Mouse (Mus musculus): ENCODE data around the gene Nfyc.

Nfyc gene

GRCm38 (mm10) chr4:120831472-120831871 lies at the start of gene Nfyc:
Gene Nfyc (minus strand): TSS chr4:120831572.
- DNase-seq (ENCODE audit: low read depth in 1 of 2, low spot score in 2 of 2), result no peak

GRCm38 (mm10) chr4:120880731-120881432 lies 49.5 kb upstream of the Nfyc start:
- DNase-seq (ENCODE audit: low read depth in 1 of 2, low spot score in 2 of 2), result no peak

- DNase-seq (ENCODE audit: low read depth in 1 of 2, low spot score in 2 of 2), result no peak
These were observed 48.0 kb upstream of the Nfyc start for GRCm38 (mm10) chr4:120879386-120879785.

GRCm38 (mm10) chr4:120878728-120879127 lies 47.4 kb upstream of the Nfyc start:
- DNase-seq (ENCODE audit: low read depth in 1 of 2, low spot score in 2 of 2), result no peak

GRCm38 (mm10) chr4:120875961-120876360 lies 44.6 kb upstream of the Nfyc start:
- no peak for DNase-seq (ENCODE audit: low read depth in 1 of 2, low spot score in 2 of 2)

GRCm38 (mm10) chr4:120870262-120870748 lies 38.9 kb upstream of the Nfyc start:
- DNase-seq (ENCODE audit: low read depth in 1 of 2, low spot score in 2 of 2), result no peak

- no peak for DNase-seq (ENCODE audit: low read depth in 1 of 2, low spot score in 2 of 2)
These were observed 37.6 kb upstream of the Nfyc start for GRCm38 (mm10) chr4:120868988-120869387.

- DNase-seq (ENCODE audit: low read depth in 1 of 2, low spot score in 2 of 2), result no peak
These were observed 36.9 kb upstream of the Nfyc start for GRCm38 (mm10) chr4:120868246-120868645.

GRCm38 (mm10) chr4:120866211-120866610 lies 34.8 kb upstream of the Nfyc start:
- no peak for DNase-seq (ENCODE audit: low read depth in 1 of 2, low spot score in 2 of 2)

GRCm38 (mm10) chr4:120859865-120860264 lies 28.5 kb upstream of the Nfyc start:
- DNase-seq (ENCODE audit: low read depth in 1 of 2, low spot score in 2 of 2), result no peak

GRCm38 (mm10) chr4:120856376-120856775 lies 25.0 kb upstream of the Nfyc start:
- no peak for DNase-seq (ENCODE audit: low read depth in 1 of 2, low spot score in 2 of 2)

GRCm38 (mm10) chr4:120855360-120856060 lies 24.1 kb upstream of the Nfyc start:
- no peak for DNase-seq (ENCODE audit: low read depth in 1 of 2, low spot score in 2 of 2)

- DNase-seq (ENCODE audit: low read depth in 1 of 2, low spot score in 2 of 2), result peak; percentile 17 to 38
These were observed 23.4 kb upstream of the Nfyc start, which contains the start of gene Rims3 for GRCm38 (mm10) chr4:120854588-120855319. Gene Rims3 (plus strand): TSS chr4:120854816.

- DNase-seq (ENCODE audit: low read depth in 1 of 2, low spot score in 2 of 2), result peak in 1 of 2 experiments; percentile 35
These were observed 19.6 kb upstream of the Nfyc start for GRCm38 (mm10) chr4:120850946-120851345.

GRCm38 (mm10) chr4:120849451-120849850 lies 18.1 kb upstream of the Nfyc start:
- no peak for DNase-seq (ENCODE audit: low read depth in 1 of 2, low spot score in 2 of 2)

GRCm38 (mm10) chr4:120848909-120849308 lies 17.5 kb upstream of the Nfyc start:
- DNase-seq (ENCODE audit: low read depth in 1 of 2, low spot score in 2 of 2), result no peak

GRCm38 (mm10) chr4:120845098-120845497 lies 13.7 kb upstream of the Nfyc start:
- DNase-seq (ENCODE audit: low read depth in 1 of 2, low spot score in 2 of 2), result no peak

- DNase-seq (ENCODE audit: low read depth in 1 of 2, low spot score in 2 of 2), result no peak
These were observed 13.2 kb upstream of the Nfyc start for GRCm38 (mm10) chr4:120844423-120845082.

- DNase-seq (ENCODE audit: low read depth in 1 of 2, low spot score in 2 of 2), result no peak
These were observed 10.0 kb upstream of the Nfyc start for GRCm38 (mm10) chr4:120841342-120841741.

- no peak for DNase-seq (ENCODE audit: low read depth in 1 of 2, low spot score in 2 of 2)
These were observed 605 bp downstream of the Nfyc start for GRCm38 (mm10) chr4:120830767-120831166.

- DNase-seq (ENCODE audit: low read depth in 1 of 2, low spot score in 2 of 2), result no peak
These were observed 5.0 kb downstream of the Nfyc start for GRCm38 (mm10) chr4:120826418-120826817.
